Mouse (Mus musculus) kidney, postnatal 0 days (tissue): Measurements from ENCODE around the gene Dhx57. TPM values are rescaled to one million over a fixed set of nuclear protein-coding genes. Genes with fewer than 3 reads are reported as not detected.

Source experiments
- ATAC-seq: fragments of 200-750 bp; cut with Nextera tagmentation; replicated peaks from 2 replicates; pipeline ENCODE4 v1.8.0; 2017; ENCODE audit warnings: low read depth, moderate number of reproducible peaks, moderate TSS enrichment, moderate library complexity; ENCODE audit not compliant: low FRiP score
- DNase-seq: peaks from one replicate; pipeline ENCODE4 v3.0.0-alpha.2; 2016; ENCODE audit warnings: low spot score
- H3K27ac ChIP-seq: fragments of 300-500 bp; sonication (generic); 2 replicates; pipeline ENCODE4 v1.5.1; 2014; ENCODE audit warnings: mild to moderate bottlenecking
- H3K27me3 ChIP-seq: fragments of 300-500 bp; sonication (generic); 2 replicates; pipeline ENCODE4 v1.6.1; 2014; ENCODE audit warnings: low read length, mixed read lengths; ENCODE audit not compliant: insufficient read depth
- H3K36me3 ChIP-seq: fragments of 300-500 bp; sonication (generic); 2 replicates; pipeline ENCODE4 v1.6.1; 2014; ENCODE audit warnings: low read length, mixed read lengths; ENCODE audit not compliant: insufficient read depth
- H3K4me1 ChIP-seq: fragments of 300-500 bp; sonication (generic); replicated peaks from 2 replicates; pipeline ENCODE4 v1.6.1; 2014; ENCODE audit warnings: antibody characterized with exemption, low read length, mixed read lengths; ENCODE audit not compliant: insufficient read depth
- H3K4me2 ChIP-seq: fragments of 300-500 bp; sonication (generic); 2 replicates; pipeline ENCODE4 v1.6.1; 2014; ENCODE audit warnings: mild to moderate bottlenecking, low read length, moderate library complexity, mixed read lengths
- H3K4me3 ChIP-seq: fragments of 300-500 bp; sonication (generic); replicated peaks from 2 replicates; pipeline ENCODE4 v1.5.1; 2014; ENCODE audit warnings: low read depth, low read length
- H3K9ac ChIP-seq: fragments of 300-500 bp; sonication (generic); 2 replicates; pipeline ENCODE4 v1.6.1; 2014; ENCODE audit warnings: low read depth, low read length
- H3K9me3 ChIP-seq: fragments of 300-500 bp; sonication (generic); replicated peaks from 2 replicates; pipeline ENCODE4 v1.6.1; 2016; ENCODE audit warnings: low read length, inconsistent platforms, mixed read lengths
- CTCF ChIP-seq: IDR thresholded peaks from 2 replicates; pipeline ENCODE4 v1.5.1; 2016; ENCODE audit warnings: antibody characterized with exemption, low read depth, mild to moderate bottlenecking, moderate library complexity
- WGBS: fragments of 180-500 bp; shearing (Covaris S2); extraction: QIAGEN DNeasy Blood & Tissue Kit; methylation state at CpG from one replicate; pipeline ENCODE4 v1.1.7; 2014; 5-methylcytosine and 5-hydroxymethylcytosine counted together
- polyA plus RNA-seq: library from polyadenylated mRNA; unstranded; fragments of >200 nt; fragmentation: Nextera tagmentation; extraction: Ambion mirVana; gene quantifications from 2 replicates; pipeline ENCODE4 v1.2.1, GENCODE M21; 2015

The Dhx57 gene
- polyA plus RNA-seq, 1 experiment from 2014 or later = 7.9 TPM

- Histone ChIP-seq H3K27me3 (no peaks in the 10 kb centered on the region), H3K4me3 (no peak overlapping the region), H3K36me3 (peaks cover 51% of the 10 kb centered on the region), H3K4me1 (no peaks in the 10 kb centered on the region), H3K9ac (no peak overlapping the region), H3K4me2 (no peak overlapping the region), H3K27ac (no peak overlapping the region), H3K9me3 (no peaks in the 10 kb centered on the region)
- no peak for TF ChIP-seq CTCF
- no peak for ATAC-seq
- WGBS = 92% methylated on average over 3 of the region's 3 CpGs
- no peak for DNase-seq
These were observed 22.1 kb downstream of the Dhx57 start for GRCm38 (mm10) chr17:80268151-80268550.

DNA sequence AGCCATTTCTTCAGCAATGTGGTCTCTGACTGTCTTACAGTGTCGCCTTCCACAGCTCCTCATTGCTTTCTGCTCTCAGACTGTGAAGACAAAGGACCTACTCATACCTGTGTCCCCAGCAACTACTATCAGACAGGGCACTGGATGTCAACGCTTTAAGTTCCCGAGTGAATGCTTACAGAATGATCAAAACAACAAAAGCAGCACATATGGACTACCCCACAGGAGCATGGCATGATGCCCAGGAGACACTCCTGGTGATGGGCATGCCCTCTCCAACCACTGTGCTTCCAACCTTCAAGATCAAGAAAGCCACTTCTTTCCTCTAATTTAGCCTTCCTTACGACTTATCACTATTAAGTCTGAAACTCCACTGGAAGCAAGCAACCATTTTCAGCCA is 23.2 kb downstream of the Dhx57 start:
- no peak overlapping the region for H3K27ac ChIP-seq
- DNase-seq (no peak), ATAC-seq (no peak)
- H3K36me3 ChIP-seq = peaks cover 50% of the 10 kb centered on the region
- no peaks in the 10 kb centered on the region for H3K9me3 ChIP-seq
- H3K4me1 ChIP-seq = no peaks in the 10 kb centered on the region
- no peak overlapping the region for H3K4me2 ChIP-seq
- H3K4me3 ChIP-seq = no peak overlapping the region
- H3K27me3 ChIP-seq = no peaks in the 10 kb centered on the region
- H3K9ac ChIP-seq = no peak overlapping the region
- TF ChIP-seq CTCF = no peak
- 97% methylated on average over 4 of the region's 4 CpGs for WGBS

DNA sequence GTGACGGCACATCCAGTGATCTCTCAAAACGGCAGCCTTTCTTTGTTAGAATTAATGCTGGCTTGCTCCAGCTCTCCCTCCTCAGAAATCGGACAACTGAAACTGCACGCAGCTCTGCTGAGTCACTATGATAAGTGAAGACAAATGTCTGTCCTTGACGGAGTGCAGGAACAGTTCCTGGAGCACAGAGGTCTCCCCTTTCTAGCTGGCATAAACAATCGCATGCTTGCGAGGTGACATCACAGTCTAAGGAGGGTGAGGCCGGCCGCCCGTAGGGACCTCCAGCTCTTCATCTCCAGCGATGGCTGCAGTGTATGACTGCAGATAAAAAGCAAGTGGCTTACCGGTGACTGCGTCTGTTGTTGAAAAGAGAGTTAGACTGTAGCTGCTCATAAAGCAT is 35.1 kb downstream of the Dhx57 start:
- Histone ChIP-seq H3K9me3 (no peaks in the 10 kb centered on the region), H3K27ac (no peak overlapping the region), H3K9ac (no peak overlapping the region), H3K36me3 (peaks cover 71% of the 10 kb centered on the region), H3K27me3 (no peaks in the 10 kb centered on the region), H3K4me1 (no peaks in the 10 kb centered on the region), H3K4me2 (no peak overlapping the region), H3K4me3 (no peak overlapping the region)
- TF ChIP-seq CTCF = no peak
- 66% methylated on average over 13 of the region's 13 CpGs for WGBS
- DNase-seq (peak; percentile 7), ATAC-seq (no peak)

DNA sequence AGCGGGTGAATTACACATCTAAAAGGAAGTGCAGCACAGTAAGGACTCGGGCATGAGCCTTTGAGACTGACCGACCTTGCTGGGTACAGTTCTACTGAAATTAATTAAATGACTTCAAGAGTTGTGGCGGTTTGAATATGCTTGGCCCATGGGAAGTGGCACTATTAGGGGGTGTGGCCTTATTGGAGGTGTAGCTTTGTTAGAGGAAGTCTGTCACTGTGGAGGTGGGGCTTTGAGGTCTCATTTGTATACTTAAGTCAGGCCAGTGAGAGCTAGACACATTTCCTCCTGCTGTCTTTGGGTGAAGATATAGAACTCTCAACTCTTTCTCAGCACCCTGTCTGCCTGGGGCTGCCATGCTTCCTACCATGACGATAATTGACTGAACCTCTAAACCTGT is 35.9 kb downstream of the Dhx57 start:
- Histone ChIP-seq H3K27ac (no peak overlapping the region), H3K4me1 (no peaks in the 10 kb centered on the region), H3K27me3 (no peaks in the 10 kb centered on the region), H3K4me2 (no peak overlapping the region), H3K9ac (no peak overlapping the region), H3K36me3 (peaks cover 71% of the 10 kb centered on the region), H3K9me3 (no peaks in the 10 kb centered on the region), H3K4me3 (no peak overlapping the region)
- no peak for TF ChIP-seq CTCF
- DNase-seq (no peak), ATAC-seq (no peak)
- 96% methylated on average over 5 of the region's 5 CpGs for WGBS

DNA sequence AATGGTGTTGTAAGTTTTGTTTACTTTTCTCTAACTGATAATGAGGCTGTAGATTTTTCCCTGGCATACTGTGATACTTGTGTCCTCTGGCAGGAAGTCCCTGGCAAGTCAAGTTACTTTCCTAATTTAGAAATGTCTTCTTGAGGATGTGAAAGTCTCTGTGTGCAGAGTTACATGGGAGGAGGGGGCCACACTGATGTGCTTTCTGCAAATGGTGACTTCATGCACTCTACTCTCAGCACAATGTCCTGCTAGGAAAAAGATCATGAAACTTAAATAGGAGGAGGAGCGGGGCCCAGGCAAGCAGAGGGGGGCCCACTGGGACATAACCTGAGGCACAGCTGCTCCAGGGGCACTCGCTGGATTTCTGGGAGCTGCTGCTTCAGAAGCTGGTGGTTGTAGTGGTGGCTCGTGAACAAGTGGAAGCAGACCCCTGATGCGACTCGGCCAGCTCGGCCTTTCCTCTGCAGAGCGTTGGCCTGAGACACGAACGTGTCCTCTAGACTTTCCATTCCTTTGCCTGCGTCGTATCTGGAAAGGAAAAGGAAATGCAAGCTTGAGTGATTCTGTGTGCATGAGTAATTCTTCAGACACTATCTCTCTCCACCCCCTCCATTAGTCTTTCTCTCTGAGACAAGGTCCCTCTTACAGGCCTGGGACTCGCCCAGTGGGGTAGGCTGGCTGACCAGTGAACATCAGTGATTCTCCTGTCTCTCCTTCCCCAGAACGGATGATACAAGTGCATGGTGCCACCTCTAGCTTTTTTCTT is 37.3 kb downstream of the Dhx57 start:
- Histone ChIP-seq H3K4me3 (no peak overlapping the region), H3K27me3 (no peaks in the 10 kb centered on the region), H3K4me1 (no peaks in the 10 kb centered on the region), H3K9me3 (no peaks in the 10 kb centered on the region), H3K36me3 (peaks cover 71% of the 10 kb centered on the region), H3K9ac (no peak overlapping the region), H3K4me2 (no peak overlapping the region), H3K27ac (no peak overlapping the region)
- WGBS = 51% methylated on average over 13 of the region's 13 CpGs
- ATAC-seq = 0 out of 2 replicates have a peak, but pooled peaks have one; percentile 40
- DNase-seq = peak; percentile 58
- TF ChIP-seq CTCF = no peak

GRCm38 (mm10) chr17:80243116-80243515 is 47.2 kb downstream of the Dhx57 start:
- Histone ChIP-seq H3K27ac (no peak overlapping the region), H3K36me3 (peaks cover 75% of the 10 kb centered on the region), H3K4me3 (no peak overlapping the region), H3K4me2 (no peak overlapping the region), H3K9ac (no peak overlapping the region), H3K9me3 (no peaks in the 10 kb centered on the region), H3K27me3 (no peaks in the 10 kb centered on the region), H3K4me1 (no peaks in the 10 kb centered on the region)
- WGBS = 57% methylated on average over 13 of the region's 13 CpGs
- no peak for DNase-seq
- no peak for TF ChIP-seq CTCF
- no peak for ATAC-seq

DNA sequence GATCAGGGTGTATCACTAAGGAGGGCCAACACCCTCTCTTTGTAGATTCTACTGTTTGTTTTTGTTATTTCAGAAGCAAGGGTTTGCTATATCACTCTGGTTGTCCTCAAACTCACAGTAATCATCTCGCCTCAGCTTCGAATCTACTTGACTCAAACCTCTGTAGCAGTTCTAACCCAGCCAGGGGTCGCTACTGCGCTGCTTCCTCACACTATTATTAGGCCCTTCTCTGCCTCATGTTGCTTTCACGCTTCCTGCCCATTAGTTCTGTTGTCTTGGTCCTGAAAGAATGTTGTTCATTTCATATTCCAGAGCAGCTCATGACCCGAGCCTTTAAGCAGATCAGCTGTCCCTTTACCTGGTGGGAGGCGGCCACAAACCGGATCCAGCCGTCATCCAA is 48.7 kb downstream of the Dhx57 start:
- no peaks in the 10 kb centered on the region for H3K9me3 ChIP-seq
- peaks cover 63% of the 10 kb centered on the region for H3K36me3 ChIP-seq
- no peaks in the 10 kb centered on the region for H3K27me3 ChIP-seq
- H3K9ac ChIP-seq = no peak overlapping the region
- no peak overlapping the region for H3K4me2 ChIP-seq
- no peak overlapping the region for H3K27ac ChIP-seq
- no peaks in the 10 kb centered on the region for H3K4me1 ChIP-seq
- no peak overlapping the region for H3K4me3 ChIP-seq
- no peak for DNase-seq
- 87% methylated on average over 9 of the region's 9 CpGs for WGBS
- no peak for TF ChIP-seq CTCF
- no peak for ATAC-seq
